Mouse (Mus musculus) E14TG2a.4 (cell line): ENCODE measurements around the gene Mast2.

Experiments
- CTCF ChIP-seq: conservative IDR thresholded peaks from 2 replicates; pipeline ENCODE4 v1.5.1; 2014; ENCODE audit warnings: low read length
- POU5F1 ChIP-seq: IDR thresholded peaks from 2 replicates; pipeline ENCODE4 v1.6.1; 2014; ENCODE audit warnings: low read length, borderline replicate concordance

- no peak for TF ChIP-seq CTCF
- no peak for TF ChIP-seq POU5F1
Measured at GRCm38 (mm10) chr4:116483476-116483875, 19.5 kb upstream of the Mast2 start.
